Mouse (Mus musculus) spleen, adult 2 months (tissue): ENCODE measurements around the gene Tsc22d1.

Experiments
- CTCF ChIP-seq: fragments of 200-500 bp; IDR thresholded peaks from 2 replicates; pipeline ENCODE4 v1.5.1; 2011; ENCODE audit warnings: mild to moderate bottlenecking, inconsistent platforms; ENCODE audit not compliant: insufficient read depth, insufficient read length, insufficient replicate concordance; ENCODE audit errors: extremely low read depth
- POLR2A ChIP-seq: fragments of 200-500 bp; IDR thresholded peaks from 2 replicates; pipeline ENCODE4 v1.6.1; 2011; ENCODE audit warnings: low read depth, low read length, inconsistent platforms

- TF ChIP-seq CTCF (no peak), POLR2A (no peak)
These were observed 40.4 kb downstream of the Tsc22d1 start for GRCm38 (mm10) chr14:76455159-76455558.
